Mouse (Mus musculus) hindbrain, postnatal 0 days (tissue): ENCODE measurements around the gene Pxdn. TPM values are rescaled to one million over a fixed set of nuclear protein-coding genes. Genes with fewer than 3 reads are reported as not detected.

Source experiments
- ATAC-seq: fragments of 200-750 bp; cut with Nextera tagmentation; 2 replicates; pipeline ENCODE4 v1.8.0; 2017; ENCODE audit warnings: mild to moderate bottlenecking, moderate TSS enrichment, moderate library complexity
- DNase-seq: peaks from one replicate; pipeline ENCODE4 v3.0.0-alpha.2; 2015; ENCODE audit warnings: low spot score
- H3K27ac ChIP-seq: fragments of 300-500 bp; sonication (generic); 2 replicates; pipeline ENCODE4 v1.5.1; 2014; ENCODE audit warnings: mild to moderate bottlenecking
- H3K27me3 ChIP-seq: fragments of 300-500 bp; sonication (generic); 2 replicates; pipeline ENCODE4 v1.6.1; 2014; ENCODE audit warnings: low read length, mixed read lengths; ENCODE audit not compliant: insufficient read depth
- H3K36me3 ChIP-seq: fragments of 300-500 bp; sonication (generic); 2 replicates; pipeline ENCODE4 v1.6.1; 2014; ENCODE audit warnings: low read length, mixed read lengths; ENCODE audit not compliant: insufficient read depth
- H3K4me1 ChIP-seq: fragments of 300-500 bp; sonication (generic); 2 replicates; pipeline ENCODE4 v1.6.1; 2014; ENCODE audit warnings: antibody characterized with exemption, low read length, mixed read lengths; ENCODE audit not compliant: insufficient read depth
- H3K4me2 ChIP-seq: fragments of 300-500 bp; sonication (generic); 2 replicates; pipeline ENCODE4 v1.6.1; 2014; ENCODE audit warnings: low read depth, mild to moderate bottlenecking, low read length, moderate library complexity, mixed read lengths
- H3K4me3 ChIP-seq: fragments of 300-500 bp; sonication (generic); 2 replicates; pipeline ENCODE4 v1.5.1; 2014; ENCODE audit warnings: low read length
- H3K9ac ChIP-seq: fragments of 300-500 bp; sonication (generic); replicated peaks from 2 replicates; pipeline ENCODE4 v1.6.1; 2014; ENCODE audit warnings: mild to moderate bottlenecking, low read length, moderate library complexity, mixed read lengths
- H3K9me3 ChIP-seq: fragments of 300-500 bp; sonication (generic); 2 replicates; pipeline ENCODE4 v1.6.1; 2016; ENCODE audit warnings: low read length, mixed read lengths
- CTCF ChIP-seq: IDR thresholded peaks from 2 replicates; pipeline ENCODE4 v1.5.1; 2016; ENCODE audit warnings: antibody characterized with exemption, control low read depth, low read depth
- WGBS: fragments of 180-500 bp; shearing (Covaris S2); extraction: QIAGEN DNeasy Blood & Tissue Kit; methylation state at CpG from one replicate; pipeline ENCODE4 v1.1.7; 2014; 5-methylcytosine and 5-hydroxymethylcytosine counted together
- polyA plus RNA-seq: library from polyadenylated mRNA; unstranded; fragments of >200 nt; fragmentation: Nextera tagmentation; extraction: Ambion mirVana; gene quantifications from 2 replicates; pipeline ENCODE4 v1.2.1, GENCODE M21; 2015
- total RNA-seq: library from RNA; depleted of rRNA; stranded (reverse); fragments of >200 nt; gene quantifications from 2 replicates; pipeline ENCODE4 v1.2.3, GENCODE M21; 2014

The Pxdn gene
- total and polyA plus RNA-seq, 2 experiments from 2014 or later = 15.7 to 72.1 TPM

- Histone ChIP-seq H3K27ac (0 out of 2 replicates have a peak overlapping the region, but pooled peaks have one; percentile 15), H3K27me3 (no peaks in the 10 kb centered on the region), H3K9ac (no peak overlapping the region), H3K9me3 (no peaks in the 10 kb centered on the region), H3K36me3 (no peaks in the 10 kb centered on the region), H3K4me1 (peaks cover 5% of the 10 kb centered on the region), H3K4me2 (no peak overlapping the region), H3K4me3 (no peak overlapping the region)
- TF ChIP-seq CTCF = peak; percentile 88
- WGBS = 41% methylated on average over 4 of the region's 4 CpGs
- no peak; the same call in 1 of the 2 replicates for ATAC-seq
- peak; percentile 75 for DNase-seq
These were observed 102.2 kb downstream of the Pxdn start for GRCm38 (mm10) chr12:30039565-30039964.

GRCm38 (mm10) chr12:30040150-30040549 is 102.7 kb downstream of the Pxdn start:
- 0 out of 2 replicates have a peak overlapping the region, but pooled peaks have one; percentile 15 for H3K27ac ChIP-seq
- no peak overlapping the region for H3K9ac ChIP-seq
- DNase-seq = peak; percentile 70
- H3K27me3 ChIP-seq = no peaks in the 10 kb centered on the region
- 34% methylated on average over 4 of the region's 4 CpGs for WGBS
- no peaks in the 10 kb centered on the region for H3K9me3 ChIP-seq
- H3K36me3 ChIP-seq = no peaks in the 10 kb centered on the region
- no peak for ATAC-seq
- peak; percentile 83 for TF ChIP-seq CTCF
- H3K4me3 ChIP-seq = no peak overlapping the region
- H3K4me2 ChIP-seq = no peak overlapping the region
- peaks cover 5% of the 10 kb centered on the region for H3K4me1 ChIP-seq

GRCm38 (mm10) chr12:30048848-30049247 is 111.4 kb downstream of the Pxdn start:
- no peaks in the 10 kb centered on the region for H3K36me3 ChIP-seq
- H3K4me3 ChIP-seq = no peak overlapping the region
- no peak for ATAC-seq
- no peak overlapping the region for H3K4me2 ChIP-seq
- 78% methylated on average over 6 of the region's 6 CpGs for WGBS
- TF ChIP-seq CTCF = no peak
- H3K27ac ChIP-seq = no peak overlapping the region
- no peaks in the 10 kb centered on the region for H3K27me3 ChIP-seq
- no peaks in the 10 kb centered on the region for H3K9me3 ChIP-seq
- H3K9ac ChIP-seq = no peak overlapping the region
- H3K4me1 ChIP-seq = no peaks in the 10 kb centered on the region
- DNase-seq = no peak

GRCm38 (mm10) chr12:30049818-30050217 is 112.4 kb downstream of the Pxdn start:
- Histone ChIP-seq H3K27ac (no peak overlapping the region), H3K36me3 (no peaks in the 10 kb centered on the region), H3K9ac (no peak overlapping the region), H3K4me2 (no peak overlapping the region), H3K9me3 (no peaks in the 10 kb centered on the region), H3K27me3 (no peaks in the 10 kb centered on the region), H3K4me3 (no peak overlapping the region), H3K4me1 (no peaks in the 10 kb centered on the region)
- no peak for TF ChIP-seq CTCF
- DNase-seq (no peak), ATAC-seq (0 out of 2 replicates have a peak, but pooled peaks have one; percentile 32)
- WGBS = 84% methylated on average over 9 of the region's 9 CpGs

GRCm38 (mm10) chr12:30050235-30050634 is 112.8 kb downstream of the Pxdn start:
- Histone ChIP-seq H3K9ac (no peak overlapping the region), H3K27ac (no peak overlapping the region), H3K9me3 (no peaks in the 10 kb centered on the region), H3K4me2 (no peak overlapping the region), H3K4me1 (no peaks in the 10 kb centered on the region), H3K27me3 (no peaks in the 10 kb centered on the region), H3K4me3 (no peak overlapping the region), H3K36me3 (no peaks in the 10 kb centered on the region)
- 20% methylated on average over 4 of the region's 4 CpGs for WGBS
- ATAC-seq (peak; percentile 68; the same call in 1 of the 2 replicates), DNase-seq (peak; percentile 86)
- TF ChIP-seq CTCF = peak; percentile 90

GRCm38 (mm10) chr12:30054761-30055540 is 117.5 kb downstream of the Pxdn start:
- H3K4me1 ChIP-seq = no peaks in the 10 kb centered on the region
- no peak overlapping the region for H3K4me2 ChIP-seq
- 85% methylated on average over 11 of the region's 11 CpGs for WGBS
- DNase-seq = no peak
- H3K27ac ChIP-seq = no peak overlapping the region
- H3K9ac ChIP-seq = no peak overlapping the region
- no peak overlapping the region for H3K4me3 ChIP-seq
- no peak for TF ChIP-seq CTCF
- H3K27me3 ChIP-seq = no peaks in the 10 kb centered on the region
- no peak for ATAC-seq
- H3K9me3 ChIP-seq = no peaks in the 10 kb centered on the region
- H3K36me3 ChIP-seq = no peaks in the 10 kb centered on the region

- TF ChIP-seq CTCF = no peak
- Histone ChIP-seq H3K27me3 (no peaks in the 10 kb centered on the region), H3K36me3 (no peaks in the 10 kb centered on the region), H3K4me1 (no peaks in the 10 kb centered on the region), H3K4me2 (no peak overlapping the region), H3K9me3 (no peaks in the 10 kb centered on the region), H3K9ac (no peak overlapping the region), H3K27ac (no peak overlapping the region), H3K4me3 (no peak overlapping the region)
- DNase-seq (no peak), ATAC-seq (no peak)
- 62% methylated on average over 6 of the region's 6 CpGs for WGBS
These were observed 120.6 kb downstream of the Pxdn start for GRCm38 (mm10) chr12:30058044-30058443.
